Mouse (Mus musculus): ENCODE measurements at regions not wholly inside any gene's neighbourhood (a gene's known extent, or its start where the extent isn't known, plus 50 kb on each side); places are given as distances from the start of the nearest gene placed in this dataset.
A peak's percentile ranks its signal among the peaks of the same experiment; 100 is the strongest.

DNA sequence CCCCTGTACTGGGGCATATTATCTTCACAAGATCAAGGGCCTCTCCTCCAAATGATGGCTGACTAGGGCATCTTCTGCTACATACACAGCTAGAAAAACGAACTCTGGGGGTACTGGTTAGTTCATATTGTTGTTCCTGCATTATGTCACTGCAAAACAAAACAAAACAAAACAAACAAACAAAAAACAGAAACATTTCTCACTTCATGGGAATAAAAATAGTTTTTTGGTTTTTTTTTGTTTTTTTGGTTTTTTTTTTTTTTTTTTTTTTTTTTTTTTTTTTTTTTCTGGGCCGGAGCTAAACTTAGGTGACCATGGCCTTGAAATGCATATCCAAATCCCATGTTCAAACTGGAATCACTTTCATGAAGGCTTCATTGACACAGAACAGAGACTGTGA is 1184.4 kb downstream of the Efna5 start:
- DNase-seq, result no peak

DNA sequence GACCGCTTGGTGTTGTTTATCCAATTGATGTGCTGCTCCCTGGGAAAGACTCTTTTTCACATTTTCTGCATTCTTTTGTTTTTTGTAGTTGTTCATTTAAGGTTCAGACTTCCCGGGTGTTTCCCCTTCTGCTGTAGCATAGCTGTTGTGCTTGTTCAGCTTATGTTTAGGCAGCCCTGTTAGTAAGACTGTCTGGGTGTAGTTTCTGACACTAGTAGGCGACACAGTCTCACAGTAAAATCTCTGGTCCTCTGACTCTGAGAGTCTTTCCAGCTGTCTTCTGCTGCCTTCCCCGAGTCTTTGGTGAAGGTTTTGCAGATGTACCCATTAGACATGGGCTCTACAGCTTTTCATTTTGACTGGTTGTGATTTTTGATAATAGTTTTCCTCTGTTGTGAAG is 1194.8 kb downstream of the Efna5 start:
- DNase-seq, result no peak

DNA sequence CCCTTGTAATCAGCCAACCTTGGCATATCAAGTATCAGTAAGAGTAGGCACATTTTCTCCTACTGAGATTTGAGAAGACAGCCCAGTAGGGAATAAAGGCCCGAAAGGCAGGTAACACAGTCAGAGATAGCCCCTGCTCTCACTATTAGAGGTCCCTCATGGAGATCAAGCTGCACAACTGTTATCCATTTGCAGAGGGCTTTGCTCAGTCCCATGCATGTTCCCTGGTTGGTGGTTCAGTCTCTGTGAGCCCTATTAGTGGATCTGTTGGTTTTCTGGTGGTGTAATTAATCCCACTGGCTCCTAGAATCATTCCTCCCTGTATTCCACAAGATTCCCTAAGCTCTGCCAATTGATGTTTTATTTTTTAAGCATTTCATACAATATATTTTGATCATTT is 1196.6 kb downstream of the Efna5 start:
- DNase-seq, result no peak

DNA sequence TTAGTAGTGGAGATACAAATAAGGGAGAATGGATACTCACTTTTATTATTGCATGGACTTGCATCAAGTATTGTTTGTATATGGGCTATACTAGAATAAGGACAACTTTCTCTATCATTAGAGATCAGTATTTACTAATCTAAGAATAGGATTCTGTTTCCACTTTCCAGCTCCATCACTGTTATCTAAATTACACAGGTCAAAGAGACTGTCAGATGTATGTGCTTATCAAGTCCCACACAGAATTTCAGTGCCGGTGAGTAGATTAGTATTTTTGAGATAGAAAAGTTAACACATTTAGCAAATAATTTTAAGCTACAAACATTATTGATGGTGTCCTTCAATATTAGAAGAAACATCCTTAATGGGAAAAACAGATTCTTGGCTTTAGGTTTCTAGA is 1210.5 kb downstream of the Efna5 start:
- no peak for DNase-seq

DNA sequence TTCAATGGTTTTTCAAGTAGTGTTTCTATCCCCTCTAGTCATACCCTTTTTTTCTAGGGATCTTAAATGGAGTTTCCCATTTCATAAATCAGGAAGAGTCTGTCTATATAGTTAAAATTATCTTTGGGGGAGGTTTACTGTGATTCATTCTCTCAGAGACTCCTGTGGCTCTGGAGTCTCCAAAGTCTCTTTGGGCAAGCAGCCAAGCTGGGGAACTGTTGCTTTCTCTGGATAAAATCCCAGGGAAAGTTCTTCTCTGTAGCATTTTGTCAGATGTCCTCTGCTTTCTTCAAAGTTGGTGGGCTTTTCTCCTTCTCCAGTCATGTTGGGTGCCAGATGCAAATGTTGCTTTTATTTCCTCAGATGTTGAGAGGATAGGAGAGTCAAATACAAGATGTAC is 1213.7 kb downstream of the Efna5 start:
- peak; percentile 7 for DNase-seq

DNA sequence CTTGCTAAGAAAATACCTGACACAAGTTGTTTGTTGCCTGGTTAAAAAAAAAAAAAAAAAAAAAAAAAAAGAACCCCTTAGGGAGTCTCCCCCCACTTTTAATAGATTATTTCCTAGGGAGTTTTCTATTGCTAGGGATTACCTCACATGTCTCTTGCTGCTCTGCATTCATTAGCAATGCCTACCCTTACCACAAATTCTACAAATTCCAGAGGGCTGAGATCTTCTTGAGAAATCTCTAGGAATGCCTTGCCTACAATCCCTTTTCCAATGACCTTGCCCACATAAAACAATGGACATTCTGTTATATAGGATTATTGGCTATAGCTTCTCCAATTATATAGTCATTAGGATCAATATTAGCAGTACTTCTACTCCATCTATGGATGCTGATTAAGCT is 1216.2 kb downstream of the Efna5 start:
- DNase-seq, result no peak

DNA sequence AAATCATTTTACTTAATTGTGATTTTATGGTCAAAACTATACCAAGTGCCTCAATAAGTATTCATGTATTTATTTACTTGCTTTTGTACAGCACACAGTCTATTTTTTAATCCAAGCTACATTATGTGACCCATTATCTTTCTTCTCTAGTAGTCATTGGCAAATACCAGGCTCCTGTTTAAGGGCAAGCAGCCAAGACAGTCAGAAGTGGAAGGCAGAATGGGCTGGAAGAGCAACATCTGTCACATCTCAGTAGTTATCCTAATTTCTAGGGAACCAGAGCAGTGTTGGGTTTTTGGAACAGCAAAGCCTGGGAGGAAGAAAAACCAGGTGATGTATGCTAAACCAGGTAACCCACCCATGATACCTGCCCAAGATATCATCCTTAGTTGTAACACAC is 1233.5 kb downstream of the Efna5 start:
- DNase-seq, result no peak

DNA sequence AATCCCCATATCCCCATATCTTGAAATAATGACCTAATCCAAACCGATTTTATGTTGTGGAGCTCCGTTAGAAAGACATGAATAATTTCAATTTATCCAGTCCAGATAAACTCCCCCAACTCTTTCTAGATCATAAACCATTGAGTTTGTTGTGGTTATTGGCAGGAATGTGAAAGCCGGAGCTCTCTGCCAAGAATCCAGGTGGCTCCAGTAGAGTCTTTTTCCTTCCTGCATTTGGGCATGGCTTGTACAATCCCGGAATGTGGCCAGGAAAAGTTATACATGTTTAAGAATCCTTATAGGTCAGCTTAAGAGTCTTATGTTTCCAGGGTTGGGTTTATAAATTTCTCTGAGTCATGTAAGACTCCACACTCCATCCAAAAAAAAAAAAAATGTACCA is 1272.8 kb downstream of the Efna5 start:
- no peak for DNase-seq

DNA sequence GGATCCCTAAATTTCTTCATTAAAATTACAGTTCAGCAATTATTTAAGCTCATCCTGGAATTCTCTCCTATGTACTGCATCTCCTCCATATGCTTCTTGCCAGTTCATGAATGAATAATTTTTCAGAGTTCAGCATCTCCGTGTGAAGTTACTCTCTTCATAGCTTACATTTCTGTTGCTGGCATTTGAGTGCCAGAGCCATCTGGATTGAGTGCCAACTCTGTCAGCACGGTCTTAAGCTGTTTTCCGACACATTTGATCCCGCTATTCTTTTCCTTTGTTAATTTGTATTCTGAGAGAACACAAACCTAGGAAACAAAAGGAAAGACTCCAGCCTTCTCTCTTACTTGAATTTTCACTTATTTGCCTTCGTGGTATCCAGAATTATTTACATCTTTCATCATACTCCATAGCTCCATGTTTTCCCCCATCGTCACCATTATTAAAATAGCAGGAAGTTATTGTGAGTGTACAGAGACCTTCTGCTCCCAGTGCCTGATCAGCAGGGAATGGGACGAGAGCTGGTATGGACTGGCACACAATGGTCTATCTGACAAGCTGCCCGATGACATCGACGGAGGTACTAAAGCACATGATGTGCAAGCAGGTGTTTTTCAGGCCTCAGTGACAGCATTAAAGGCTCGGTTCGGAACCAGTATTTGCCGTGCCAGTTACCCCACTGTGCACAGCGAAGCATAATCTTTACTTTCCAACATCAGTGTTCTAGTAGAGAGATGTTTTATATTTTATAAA is 1274.2 kb downstream of the Efna5 start:
- DNase-seq, result no peak

DNA sequence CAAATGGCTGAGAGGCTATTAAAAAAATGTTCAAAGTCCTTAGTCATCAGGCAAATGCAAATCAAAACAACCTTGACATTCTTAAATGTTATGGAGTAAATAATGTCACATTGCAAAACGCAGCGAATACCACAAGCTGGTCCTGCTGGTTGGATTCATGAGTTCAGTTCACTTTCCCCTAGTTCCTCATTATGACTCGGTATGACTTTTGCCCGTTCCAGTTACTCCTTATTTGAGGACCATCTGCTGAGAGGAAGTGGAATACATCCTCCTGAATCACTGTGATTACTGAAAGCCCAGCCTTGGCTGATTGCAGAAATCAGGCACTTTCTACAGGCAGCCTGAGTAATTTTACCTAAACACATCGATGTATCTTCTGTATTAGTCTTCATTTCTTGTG is 1276.9 kb downstream of the Efna5 start:
- no peak for DNase-seq

DNA sequence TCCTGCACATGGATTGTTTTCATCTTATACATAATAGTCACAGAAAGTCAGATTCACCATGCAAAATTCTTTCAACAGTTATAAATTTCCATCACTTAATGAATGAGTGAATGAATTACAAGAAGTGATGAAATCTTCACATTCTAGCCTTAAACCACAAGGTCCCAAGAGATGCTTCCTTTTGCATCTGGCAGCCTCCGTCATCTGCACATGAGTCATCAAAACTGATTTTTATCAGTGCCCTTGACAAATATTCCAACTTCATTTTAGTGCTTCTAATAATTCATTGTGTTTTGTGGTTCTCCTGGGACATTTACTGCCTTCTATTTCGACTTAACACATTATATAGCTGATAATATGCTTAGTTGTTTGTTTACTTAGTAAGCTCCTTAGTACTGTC is 1291.9 kb downstream of the Efna5 start:
- DNase-seq, result peak; percentile 37

DNA sequence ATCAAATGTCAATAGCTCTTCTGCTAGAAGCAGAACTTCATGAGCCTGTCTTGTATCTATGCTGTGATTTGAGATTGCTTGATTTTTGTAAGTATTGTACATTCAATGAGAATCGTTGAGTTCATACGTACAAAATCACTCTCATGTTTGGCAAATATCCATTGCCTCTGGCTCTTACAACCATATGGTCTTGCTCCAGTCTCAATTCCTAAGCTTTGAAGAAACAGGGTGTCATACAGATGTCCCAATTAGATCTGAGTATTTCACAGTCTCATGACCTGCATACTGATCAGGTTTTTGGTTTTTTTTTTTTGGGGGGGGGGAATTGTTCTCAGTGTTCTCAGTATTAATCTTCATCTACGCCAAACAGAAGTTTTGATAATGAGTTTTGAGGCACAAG is 1302.2 kb downstream of the Efna5 start:
- DNase-seq, result no peak

DNA sequence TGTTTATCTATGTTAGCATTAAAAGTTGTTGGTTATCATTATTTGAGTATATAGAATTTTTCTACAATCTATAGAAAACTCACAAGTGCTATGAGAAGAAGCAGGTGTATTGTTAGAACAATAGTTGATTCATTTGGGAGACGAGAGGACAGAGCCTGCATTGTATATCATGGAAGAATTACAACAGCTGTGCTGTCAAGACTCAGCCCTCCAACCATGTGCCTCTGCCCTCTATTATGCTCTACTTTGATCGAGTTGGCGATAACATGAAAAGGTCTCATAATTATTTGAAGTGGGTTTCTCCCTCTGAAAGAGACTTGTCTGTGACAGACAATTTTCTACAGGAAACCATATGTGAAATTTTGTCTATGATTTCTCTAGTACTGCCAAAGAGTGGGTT is 1310.2 kb downstream of the Efna5 start:
- no peak for DNase-seq

All from adrenal gland, postnatal 14 days (tissue).